Mouse (Mus musculus): Measurements from ENCODE around the gene Zbtb4. TPM values are rescaled to one million over a fixed set of nuclear protein-coding genes. Genes with fewer than 3 reads are reported as not detected.

Gene Zbtb4
- polyA plus RNA-seq, 1 experiment: not detected

- TF ChIP-seq POLR2A (IDR thresholded peaks at IDR 0.05; ENCODE audit: insufficient read depth, low read depth, low read length): no peak
- TF ChIP-seq CTCF (IDR thresholded peaks at IDR 0.05; ENCODE audit: insufficient read depth, low read depth, low read length): no peak
- H3K4me3 ChIP-seq (ENCODE audit: insufficient read depth, low read depth, low read length): no peak overlapping the region
- H3K27ac ChIP-seq (ENCODE audit: insufficient read depth, low read depth, low read length): no peak overlapping the region
- WGBS: 66% methylated on average over 3 of the region's 3 CpGs
- peaks cover 2% of the 10 kb centered on the region; the same call in 1 of the 2 replicates for H3K4me1 ChIP-seq (ENCODE audit: control insufficient read depth, insufficient read depth, low read length)
Measured at GRCm38 (mm10) chr11:69751635-69752034, 14.1 kb upstream of the Zbtb4 start.

GRCm38 (mm10) chr11:69752686-69753085, 13.0 kb upstream of the Zbtb4 start:
- no peak for TF ChIP-seq CTCF (IDR thresholded peaks at IDR 0.05; ENCODE audit: insufficient read depth, low read depth, low read length)
- no peak for TF ChIP-seq POLR2A (IDR thresholded peaks at IDR 0.05; ENCODE audit: insufficient read depth, low read depth, low read length)
- no peak overlapping the region for H3K4me3 ChIP-seq (ENCODE audit: insufficient read depth, low read depth, low read length)
- peaks cover 2% of the 10 kb centered on the region; the same call in 1 of the 2 replicates for H3K4me1 ChIP-seq (ENCODE audit: control insufficient read depth, insufficient read depth, low read length)
- no peak overlapping the region for H3K27ac ChIP-seq (ENCODE audit: insufficient read depth, low read depth, low read length)

- WGBS: 75% methylated on average over 5 of the region's 5 CpGs
- peaks cover 2% of the 10 kb centered on the region; the same call in 1 of the 2 replicates for H3K4me1 ChIP-seq (ENCODE audit: control insufficient read depth, insufficient read depth, low read length)
- H3K27ac ChIP-seq (ENCODE audit: insufficient read depth, low read depth, low read length): no peak overlapping the region
- no peak for TF ChIP-seq POLR2A (IDR thresholded peaks at IDR 0.05; ENCODE audit: insufficient read depth, low read depth, low read length)
- no peak for TF ChIP-seq CTCF (IDR thresholded peaks at IDR 0.05; ENCODE audit: insufficient read depth, low read depth, low read length)
- no peak overlapping the region for H3K4me3 ChIP-seq (ENCODE audit: insufficient read depth, low read depth, low read length)
Measured at GRCm38 (mm10) chr11:69754233-69754632, 11.5 kb upstream of the Zbtb4 start.

DNA sequence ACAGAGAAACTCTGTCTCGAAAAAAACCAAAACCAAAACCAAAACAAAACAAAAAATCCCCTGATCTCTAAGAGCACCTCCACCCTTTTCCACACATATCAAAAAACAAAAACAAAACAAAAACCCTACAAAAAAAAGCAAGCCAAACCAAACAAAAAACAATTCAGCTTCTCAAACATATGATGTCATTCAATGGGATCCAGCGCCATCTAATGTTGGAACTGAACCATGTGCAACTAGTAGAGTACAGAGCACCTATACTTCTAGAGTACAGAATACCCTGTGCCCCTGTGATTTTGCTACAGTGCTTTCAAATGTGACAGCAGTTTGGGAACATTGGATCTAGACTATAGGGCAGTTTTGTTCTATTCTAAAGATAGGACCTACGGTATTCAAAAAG, 11.0 kb upstream of the Zbtb4 start:
- no peak overlapping the region for H3K27ac ChIP-seq (ENCODE audit: insufficient read depth, low read depth, low read length)
- TF ChIP-seq CTCF (IDR thresholded peaks at IDR 0.05; ENCODE audit: insufficient read depth, low read depth, low read length) (no peak), POLR2A (IDR thresholded peaks at IDR 0.05; ENCODE audit: insufficient read depth, low read depth, low read length) (no peak)
- no peak overlapping the region for H3K4me3 ChIP-seq (ENCODE audit: insufficient read depth, low read depth, low read length)
- 16% methylated on average over 3 of the region's 3 CpGs for WGBS
- H3K4me1 ChIP-seq (ENCODE audit: control insufficient read depth, insufficient read depth, low read length): peaks cover 5% of the 10 kb centered on the region; the same call in 1 of the 2 replicates

DNA sequence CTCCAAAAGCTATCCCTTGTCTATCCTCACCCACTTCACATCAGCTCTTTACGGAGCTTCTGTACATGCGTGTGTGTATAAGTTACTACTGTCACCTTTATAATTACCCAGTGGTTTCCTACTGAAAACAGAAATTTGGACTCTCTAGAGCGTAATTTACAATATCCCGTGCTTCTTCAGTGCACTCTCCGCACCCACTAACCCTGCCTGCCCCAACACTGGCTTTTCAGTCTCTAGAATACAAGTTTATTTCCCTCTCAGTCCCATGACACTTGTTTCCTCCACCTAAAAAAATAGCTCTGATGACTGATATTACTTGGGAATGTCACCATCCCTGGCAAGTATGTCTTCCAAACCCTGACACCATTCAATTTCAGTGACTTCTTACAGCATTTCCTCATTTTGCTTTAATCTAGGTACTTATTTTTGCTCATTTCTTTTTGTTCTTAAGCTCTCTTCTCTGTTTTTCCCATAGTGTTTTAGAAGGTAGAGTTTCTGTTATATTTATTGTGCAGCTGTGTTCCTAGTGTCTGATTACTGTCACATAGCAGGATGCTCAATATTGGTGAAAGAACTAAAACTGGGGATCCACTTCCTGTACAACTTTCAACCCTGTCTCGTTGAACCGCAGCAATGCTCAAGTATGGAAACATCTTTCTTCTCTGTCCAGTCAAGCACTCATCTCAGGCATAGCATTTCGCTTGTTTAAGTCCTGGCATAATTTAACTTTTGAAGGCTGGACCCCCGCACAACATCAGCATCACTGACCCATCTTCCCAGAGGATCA, 8.2 kb upstream of the Zbtb4 start:
- WGBS: 19% methylated on average over 9 of the region's 9 CpGs
- Histone ChIP-seq H3K4me1 (ENCODE audit: control insufficient read depth, insufficient read depth, low read length) (peaks cover 16% of the 10 kb centered on the region), H3K27ac (ENCODE audit: insufficient read depth, low read depth, low read length) (peak overlapping the region; percentile 47; the same call in 1 of the 2 replicates), H3K4me3 (ENCODE audit: insufficient read depth, low read depth, low read length) (peak overlapping the region; percentile 50)
- TF ChIP-seq POLR2A (IDR thresholded peaks at IDR 0.05; ENCODE audit: insufficient read depth, low read depth, low read length) (no peak), CTCF (IDR thresholded peaks at IDR 0.05; ENCODE audit: insufficient read depth, low read depth, low read length) (no peak)

GRCm38 (mm10) chr11:69758090-69758456, 7.6 kb upstream of the Zbtb4 start:
- Histone ChIP-seq H3K27ac (ENCODE audit: insufficient read depth, low read depth, low read length) (peak overlapping the region; percentile 90), H3K4me1 (ENCODE audit: control insufficient read depth, insufficient read depth, low read length) (peaks cover 16% of the 10 kb centered on the region)
- under 1% methylated on average over 26 of the region's 26 CpGs for WGBS

DNA sequence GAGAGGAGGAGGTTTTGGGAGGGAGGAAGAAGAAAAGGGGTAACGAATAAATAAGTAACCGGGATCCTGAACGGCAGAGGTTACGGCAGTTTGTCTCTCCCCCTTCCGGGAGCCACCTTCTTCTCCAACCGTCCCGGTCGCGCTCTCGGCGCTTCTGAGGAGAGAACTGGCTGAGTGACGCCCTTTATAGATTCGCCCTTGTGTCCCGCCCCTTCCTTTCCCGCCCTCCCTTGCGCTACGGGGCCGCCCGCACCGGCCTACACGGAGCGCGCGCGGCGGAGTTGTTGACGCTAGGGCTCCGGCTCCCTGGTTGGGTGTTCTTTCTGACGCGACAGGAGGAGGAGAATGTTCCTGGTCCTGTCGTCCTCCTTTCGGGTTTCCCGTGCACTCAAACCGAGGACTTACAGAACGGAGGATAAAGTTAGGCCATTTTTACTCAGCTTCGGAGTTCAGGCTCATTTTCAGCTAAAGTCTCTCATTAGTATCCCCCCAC, 7.2 kb upstream of the Zbtb4 start, which contains the start of gene Polr2a:
Gene Polr2a (minus strand): TSS at position 160 of the 493 bp plus-strand sequence.
- Histone ChIP-seq H3K4me3 (ENCODE audit: insufficient read depth, low read depth, low read length) (peak within 1 kb of the TSS; percentile 52), H3K4me1 (ENCODE audit: control insufficient read depth, insufficient read depth, low read length) (peaks cover 16% of the 10 kb centered on the region), H3K27ac (ENCODE audit: insufficient read depth, low read depth, low read length) (peak within 1 kb of the TSS; percentile 96)
- under 1% methylated on average over 36 of the region's 36 CpGs for WGBS
- no peak for TF ChIP-seq CTCF (IDR thresholded peaks at IDR 0.05; ENCODE audit: insufficient read depth, low read depth, low read length)
- peak; percentile 100 for TF ChIP-seq POLR2A (IDR thresholded peaks at IDR 0.05; ENCODE audit: insufficient read depth, low read depth, low read length)

More at GRCm38 (mm10) chr11:69758090-69758456, 7.6 kb upstream of the Zbtb4 start:
- peak overlapping the region; percentile 50 for H3K4me3 ChIP-seq (ENCODE audit: insufficient read depth, low read depth, low read length)
- TF ChIP-seq POLR2A (IDR thresholded peaks at IDR 0.05; ENCODE audit: insufficient read depth, low read depth, low read length): no peak
- no peak; the same call in 1 of the 2 replicates for TF ChIP-seq CTCF (IDR thresholded peaks at IDR 0.05; ENCODE audit: insufficient read depth, low read depth, low read length)

DNA sequence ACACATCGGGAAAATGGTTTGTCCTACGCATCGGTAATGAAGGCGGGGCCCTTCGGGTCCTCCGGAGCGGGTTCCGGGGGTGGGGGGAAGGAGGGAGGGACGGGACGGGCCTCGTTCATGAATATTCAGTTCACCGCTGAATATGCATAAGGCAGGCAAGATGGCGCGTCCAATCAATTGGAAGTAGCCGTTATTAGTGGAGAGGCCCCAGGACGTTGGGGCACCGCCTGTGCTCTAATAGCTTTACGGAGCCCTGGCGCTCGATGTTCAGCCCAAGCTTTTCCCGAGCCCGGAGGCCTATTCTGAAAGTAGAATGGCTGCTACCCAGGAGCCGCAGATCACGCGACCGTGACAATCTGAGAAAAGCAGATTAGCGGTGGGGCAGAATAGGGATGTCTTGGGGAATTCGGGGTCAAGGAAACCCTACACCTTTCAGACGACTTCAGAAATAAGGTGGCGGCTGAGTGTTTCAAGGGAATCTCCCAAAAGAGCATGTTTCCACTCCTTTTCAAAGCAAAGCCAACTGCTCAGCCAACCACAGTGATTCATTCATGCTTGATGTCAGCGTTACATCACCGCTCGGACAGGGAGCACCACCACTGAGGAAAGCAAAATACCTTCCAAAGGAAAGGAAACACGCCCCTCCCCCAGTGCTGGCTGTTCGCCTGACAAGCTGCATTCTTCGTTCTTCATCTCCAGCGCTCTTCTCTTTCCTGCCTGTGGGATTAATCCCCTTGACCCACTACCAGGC, 6.6 kb upstream of the Zbtb4 start:
- peak overlapping the region; percentile 52 for H3K4me3 ChIP-seq (ENCODE audit: insufficient read depth, low read depth, low read length)
- WGBS: under 1% methylated on average over 37 of the region's 37 CpGs
- peaks cover 16% of the 10 kb centered on the region for H3K4me1 ChIP-seq (ENCODE audit: control insufficient read depth, insufficient read depth, low read length)
- peak overlapping the region; percentile 96 for H3K27ac ChIP-seq (ENCODE audit: insufficient read depth, low read depth, low read length)
- TF ChIP-seq POLR2A (IDR thresholded peaks at IDR 0.05; ENCODE audit: insufficient read depth, low read depth, low read length): peak; percentile 50; the same call in 1 of the 2 replicates
- TF ChIP-seq CTCF (IDR thresholded peaks at IDR 0.05; ENCODE audit: insufficient read depth, low read depth, low read length): no peak
